Mouse (Mus musculus) liver, postnatal 0 days (tissue): ENCODE measurements around the gene Diras2.

Source experiments
- CTCF ChIP-seq: sonication (generic); IDR thresholded peaks from 2 replicates; pipeline ENCODE4 v1.5.1; 2016; ENCODE audit warnings: antibody characterized with exemption, low read depth
- EP300 ChIP-seq: IDR thresholded peaks from 2 replicates; pipeline ENCODE4 v1.6.1; 2016; ENCODE audit warnings: antibody characterized with exemption, low read depth, mild to moderate bottlenecking

DNA sequence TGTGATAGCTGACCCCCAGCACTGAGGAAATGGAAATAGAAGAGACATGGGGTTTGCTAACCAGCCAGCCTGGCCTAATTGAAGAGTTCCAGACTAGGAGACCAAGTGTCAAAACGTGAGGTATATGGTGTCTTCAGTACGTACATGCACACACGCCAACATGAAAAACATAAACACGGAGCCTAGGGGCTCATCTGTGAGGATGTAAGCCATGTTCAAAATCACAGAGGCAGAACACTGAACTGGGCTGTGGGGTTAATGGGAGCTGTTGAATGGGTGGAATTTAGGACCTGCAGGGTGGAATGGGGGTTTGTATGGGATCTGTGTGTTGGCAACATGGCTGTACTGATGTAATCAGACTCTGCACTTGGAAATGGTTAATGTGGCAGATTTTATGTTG is 14.5 kb downstream of the Diras2 start:
- TF ChIP-seq CTCF (no peak), EP300 (no peak)
